Mouse (Mus musculus): ENCODE measurements around the gene 4930449I24Rik. TPM values are rescaled to one million over a fixed set of nuclear protein-coding genes. Genes with fewer than 3 reads are reported as not detected.

Gene 4930449I24Rik
- not detected in 2 replicates for polyA plus RNA-seq (2012; rRNA removed)

GRCm38 (mm10) chr5:146502099-146502498, at the start of gene 4930449I24Rik:
4930449I24Rik (plus strand) TSS chr5:146502399.

GRCm38 (mm10) chr5:146481665-146482064, 20.5 kb upstream of the 4930449I24Rik start, which contains the start of gene Gm6408:
Gm6408 (plus strand) TSS chr5:146481965.

GRCm38 (mm10) chr5:146491063-146491462, 11.1 kb upstream of the 4930449I24Rik start, which contains the start of gene Gm6370:
Gm6370 (plus strand) TSS chr5:146491363.

GRCm38 (mm10) chr5:146513823-146514222, 11.6 kb downstream of the 4930449I24Rik start, which contains the start of gene Gm3402:
Gm3402 (plus strand) TSS chr5:146514123.

GRCm38 (mm10) chr5:146525501-146525900, 23.3 kb downstream of the 4930449I24Rik start, which contains the start of gene Gm3404:
Gm3404 (plus strand) TSS chr5:146525801.

GRCm38 (mm10) chr5:146537347-146537746, 35.1 kb downstream of the 4930449I24Rik start, which contains the start of gene Gm3409:
Gm3409 (plus strand) TSS chr5:146537647.

Other genes with a start within 250 kb of the 4930449I24Rik start
- 23.5 and 24.5 TPM in 2 replicates for gene Wasf3, start 117.4 kb upstream of the 4930449I24Rik start, polyA plus RNA-seq (2012; rRNA removed)
- gene Gm6408, start 20.4 kb upstream of the 4930449I24Rik start, polyA plus RNA-seq (2012; rRNA removed) = 0.04 and 0.08 TPM in 2 replicates
- gene Gm6370, start 11.0 kb upstream of the 4930449I24Rik start, polyA plus RNA-seq (2012; rRNA removed) = not detected in 2 replicates
- gene Gm3402, start 11.7 kb downstream of the 4930449I24Rik start, polyA plus RNA-seq (2012; rRNA removed) = not detected in 2 replicates
- gene Gm3404, start 23.4 kb downstream of the 4930449I24Rik start, polyA plus RNA-seq (2012; rRNA removed) = not detected in 2 replicates
- gene Gm3409, start 35.2 kb downstream of the 4930449I24Rik start, polyA plus RNA-seq (2012; rRNA removed) = not detected in 2 replicates
- not detected in 2 replicates for gene Gm3415, start 53.7 kb downstream of the 4930449I24Rik start, polyA plus RNA-seq (2012; rRNA removed)
- gene Gpr12, start 82.8 kb downstream of the 4930449I24Rik start, polyA plus RNA-seq (2012; rRNA removed) = 10.8 and 11.7 TPM in 2 replicates

All from central nervous system, embryonic 14 days (tissue).